Comparison of ENCODE assay signal across 7 mouse cellular contexts in the genomic region with DNA sequence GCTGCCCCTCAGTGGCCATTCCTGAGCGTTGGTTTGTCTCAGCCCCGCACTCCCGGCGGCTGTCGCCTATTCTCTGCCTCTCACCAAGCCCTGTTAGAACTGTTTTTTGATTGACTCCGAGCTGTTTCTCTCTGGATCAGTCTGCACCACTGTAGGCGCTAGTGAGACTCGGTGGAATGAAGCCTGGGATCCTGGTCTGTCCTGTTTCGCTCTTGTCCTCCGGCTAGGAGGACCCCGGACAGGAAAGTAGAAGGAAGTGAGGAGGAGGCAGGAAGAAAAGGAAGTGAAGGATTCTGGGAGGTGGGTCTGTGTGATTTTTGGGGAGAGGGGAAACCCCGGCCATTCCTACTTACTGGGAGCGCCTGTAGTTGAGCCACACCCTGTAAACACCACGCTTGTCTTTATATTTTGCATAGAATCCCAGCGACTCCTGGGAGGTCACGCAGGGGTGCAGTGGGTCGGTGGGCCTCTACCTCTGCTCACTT. TPM values are rescaled to one million over a fixed set of nuclear protein-coding genes. Genes with fewer than 3 reads are reported as not detected.
DNase-seq lines count a peak whose midpoint lies in the region; ATAC-seq and TF ChIP-seq lines count a peak whose summit lies in the region.

No protein-coding gene starts in this region.

- no peak for DNase-seq in ES-E14 (ENCODE audit: low read depth, low spot score)
- DNase-seq in kidney, postnatal 10 days = peak; percentile 72

- no peak for ATAC-seq in heart, embryonic 14.5 days (ENCODE audit: insufficient number of reproducible peaks, insufficient read depth, low FRiP score, low read depth)
- peak; percentile 38; the same call in 1 of the 2 replicates for ATAC-seq in stomach, embryonic 16.5 days (ENCODE audit: insufficient read depth, low FRiP score)

- no peaks in the 10 kb centered on the region for H3K36me3 ChIP-seq in C2C12 (ENCODE audit: control insufficient read depth, insufficient read depth)
- peaks cover 3% of the 10 kb centered on the region; the same call in 1 of the 2 replicates for H3K36me3 ChIP-seq in ES-E14 (ENCODE audit: control insufficient read depth, insufficient read depth, low read length, poor library complexity, severe bottlenecking)
- peaks cover 21% of the 10 kb centered on the region for H3K36me3 ChIP-seq in heart, embryonic 14.5 days (ENCODE audit: control insufficient read depth, insufficient read depth, low read length)
- no peaks in the 10 kb centered on the region for H3K36me3 ChIP-seq in macrophage (ENCODE audit: inconsistent target)
- peaks cover 5% of the 10 kb centered on the region for H3K36me3 ChIP-seq in stomach, embryonic 16.5 days (ENCODE audit: control insufficient read depth, insufficient read depth, low read length)

- peak overlapping the region; percentile 82 for H3ac ChIP-seq in C2C12 (ENCODE audit: control insufficient read depth, insufficient read length, low read depth)

- TF ChIP-seq CTCF in C2C12 (IDR thresholded peaks at IDR 0.05; ENCODE audit: control insufficient read depth, insufficient read depth, insufficient read length) = no peak
- TF ChIP-seq CTCF in cortical plate, adult 2 months (IDR thresholded peaks at IDR 0.05; ENCODE audit: extremely low read depth, insufficient read depth, low read length) = peak; percentile 13; the same call in 1 of the 2 replicates

- H3K9ac ChIP-seq in ES-E14 (ENCODE audit: insufficient read depth, low read depth, low read length, poor library complexity, severe bottlenecking) = peak overlapping the region; percentile 62
- peak overlapping the region; percentile 84 for H3K9ac ChIP-seq in heart, embryonic 14.5 days (ENCODE audit: low read length)
- H3K9ac ChIP-seq in stomach, embryonic 16.5 days (ENCODE audit: low read length) = peak overlapping the region; percentile 71

- no peaks in the 10 kb centered on the region for H3K27me3 ChIP-seq in C2C12 (ENCODE audit: control insufficient read depth, insufficient read depth, insufficient read length)
- H3K27me3 ChIP-seq in heart, embryonic 14.5 days (ENCODE audit: control insufficient read depth, insufficient read depth, low read length) = peaks cover 12% of the 10 kb centered on the region
- H3K27me3 ChIP-seq in stomach, embryonic 16.5 days (ENCODE audit: control insufficient read depth, insufficient read depth, low read length) = peaks cover 7% of the 10 kb centered on the region

- no peaks in the 10 kb centered on the region for H3K9me3 ChIP-seq in ES-E14 (ENCODE audit: control insufficient read depth, insufficient read depth, low read depth, low read length)
- H3K9me3 ChIP-seq in heart, embryonic 14.5 days (ENCODE audit: control insufficient read depth, low read length) = no peaks in the 10 kb centered on the region
- H3K9me3 ChIP-seq in stomach, embryonic 16.5 days (replicated peaks; ENCODE audit: control insufficient read depth, low read length) = no peaks in the 10 kb centered on the region

- no peak for TF ChIP-seq POLR2A in cortical plate, adult 2 months (IDR thresholded peaks at IDR 0.05; ENCODE audit: extremely low read depth, insufficient read depth, low read length)

- peak overlapping the region; percentile 37; the same call in 1 of the 2 replicates for H3K27ac ChIP-seq in ES-E14 (ENCODE audit: insufficient read depth, low read depth, low read length, poor library complexity, severe bottlenecking)
- H3K27ac ChIP-seq in cortical plate, adult 2 months (ENCODE audit: insufficient read depth, low read length) = no peak overlapping the region
- H3K27ac ChIP-seq in heart, embryonic 14.5 days (replicated peaks in 1 of 2; ENCODE audit: control insufficient read depth in 1 of 2, insufficient read depth in 1 of 2, low read depth in 2 of 2, low read length in 2 of 2) = peak overlapping the region; percentile 59 to 78
- H3K27ac ChIP-seq in macrophage = peak overlapping the region; percentile 77
- peak overlapping the region; percentile 92 for H3K27ac ChIP-seq in stomach, embryonic 16.5 days (ENCODE audit: low read length)

- H3K4me3 ChIP-seq in C2C12 (ENCODE audit: insufficient read depth, poor library complexity, severe bottlenecking) (peak overlapping the region; percentile 69), ES-E14 (ENCODE audit: insufficient read depth in 1 of 2, low read depth in 1 of 2, low read length in 2 of 2, poor library complexity in 1 of 2, severe bottlenecking in 1 of 2) (peak overlapping the region; percentile 65 to 87), macrophage (ENCODE audit: inconsistent target) (peak overlapping the region; percentile 60)
- peak overlapping the region; percentile 40 for H3K4me3 ChIP-seq in cortical plate, adult 2 months (ENCODE audit: insufficient read depth, low read length)
- H3K4me3 ChIP-seq in heart, embryonic 14.5 days (ENCODE audit: control insufficient read depth in 1 of 2, insufficient read depth in 1 of 2, low read depth in 1 of 2, low read length in 2 of 2) = peak overlapping the region; percentile 83 to 92
- H3K4me3 ChIP-seq in stomach, embryonic 16.5 days (replicated peaks; ENCODE audit: low read length) = peak overlapping the region; percentile 85

- in situ Hi-C loops in ES-E14 (cut with MboI; ENCODE audit: low sequenced_read_pairs in 2 of 2, unreplicated experiment in 2 of 2) = no loop called here

- H3K79me2 ChIP-seq in C2C12 (ENCODE audit: control insufficient read depth, insufficient read depth) (peaks cover 21% of the 10 kb centered on the region), macrophage (ENCODE audit: inconsistent target) (peaks cover 18% of the 10 kb centered on the region; the same call in 1 of the 2 replicates)

- WGBS in heart, embryonic 14.5 days = under 1% methylated on average over 17 of the region's 17 CpGs
- WGBS in macrophage (ENCODE audit: missing documents) = 0% methylated on average over 17 of the region's 17 CpGs
- under 1% methylated on average over 17 of the region's 17 CpGs for WGBS in stomach, embryonic 16.5 days

- peaks cover 8% of the 10 kb centered on the region for H3K79me3 ChIP-seq in C2C12 (ENCODE audit: low read depth)

- H3K4me1 ChIP-seq in ES-E14 (ENCODE audit: control insufficient read depth in 2 of 2, insufficient read depth in 2 of 2, low read length in 2 of 2, poor library complexity in 1 of 2) = peaks cover 4 to 20% of the 10 kb centered on the region in 2 experiments; a peak in 3 of 4 replicates
- 0 out of 2 replicates have a peak, but pooled peaks cover 2% of the 10 kb centered on the region for H3K4me1 ChIP-seq in cortical plate, adult 2 months (ENCODE audit: control insufficient read depth, insufficient read depth, low read length)
- peaks cover 21 to 32% of the 10 kb centered on the region in 2 experiments for H3K4me1 ChIP-seq in heart, embryonic 14.5 days (ENCODE audit: control insufficient read depth in 2 of 2, insufficient read depth in 2 of 2, low read length in 2 of 2)
- H3K4me1 ChIP-seq in stomach, embryonic 16.5 days (ENCODE audit: control insufficient read depth, insufficient read depth, low read length) = peaks cover 22% of the 10 kb centered on the region

- peak overlapping the region; percentile 66 for H3K4me2 ChIP-seq in heart, embryonic 14.5 days (ENCODE audit: low read length)
- peak overlapping the region; percentile 91 for H3K4me2 ChIP-seq in stomach, embryonic 16.5 days (ENCODE audit: low read depth, low read length)

TF ChIP-seq in C2C12, 6 proteins besides CTCF, POLR2A, EP300 and RAD21:
- TF ChIP-seq MYOG (IDR thresholded peaks at IDR 0.05; ENCODE audit: control insufficient read depth, extremely low read depth, insufficient read length) = no peak
- TF ChIP-seq CEBPB (IDR thresholded peaks at IDR 0.05; ENCODE audit: low read depth) = no peak
- no peak for TF ChIP-seq FOSL1 (IDR thresholded peaks at IDR 0.05; ENCODE audit: insufficient read depth, low read length, poor library complexity, severe bottlenecking)
- TF ChIP-seq MAX (IDR thresholded peaks at IDR 0.05) = no peak
- TF ChIP-seq USF1 (IDR thresholded peaks at IDR 0.05; ENCODE audit: low read depth) = no peak
- no peak for TF ChIP-seq MYOD1 (IDR thresholded peaks at IDR 0.05; ENCODE audit: control insufficient read depth, insufficient read length, low read depth)

TF ChIP-seq in ES-E14, 5 proteins besides CTCF, POLR2A, EP300 and RAD21:
- TF ChIP-seq CHD2 (IDR thresholded peaks at IDR 0.05; ENCODE audit: low read depth, low read length) (no peak), MAFK (IDR thresholded peaks at IDR 0.05; ENCODE audit: insufficient read depth, low read depth, low read length) (no peak), ZNF384 (IDR thresholded peaks at IDR 0.05; ENCODE audit: low read depth, low read length) (no peak), HCFC1 (IDR thresholded peaks at IDR 0.05; ENCODE audit: borderline replicate concordance, insufficient read depth, low read length) (no peak), ZC3H11A (IDR thresholded peaks at IDR 0.05; ENCODE audit: borderline replicate concordance, low read depth, low read length) (no peak)

RNA-seq across cellular contexts. Expression of a gene that starts 0.7 kb away (rescaled TPM):
- polyA plus RNA-seq in C2C12 (2012; fragmentation: generic; extraction: Trizol) (12.9 TPM), macrophage (2018) (0.86 to 5.2 TPM (median 3.8 TPM) in 3 replicates)
- total RNA-seq in ES-E14 (2012; rRNA removed) = 13.4 and 13.6 TPM in 2 replicates
- 12.9 and 13.2 TPM in 2 replicates for polyA plus RNA-seq in cortical plate, adult 2 months (2012; rRNA removed)
- polyA plus RNA-seq in heart, embryonic 14.5 days (2014; fragmentation: Nextera tagmentation; extraction: Ambion mirVana) = 10.8 and 11.5 TPM in 2 replicates
- 10 to 100 TPM in 6 of 26 experiments, 1 to 10 TPM in 20; 2.0 to 20.7 (median 7.2) TPM for total RNA-seq in macrophage (2018; cell fraction: chromatin; rRNA removed)
- 1 to 10 TPM; 1.7 to 6.5 (median 3.9) TPM for total RNA-seq in macrophage (2018; cell fraction: cytosol; rRNA removed)
- total RNA-seq in macrophage (2018; cell fraction: nucleus; rRNA removed) = 10 to 100 TPM in 4 of 26 experiments, 1 to 10 TPM in 22; 2.3 to 11.9 (median 6.9) TPM
- 16.9 and 17.4 TPM in 2 replicates for polyA plus RNA-seq in stomach, embryonic 16.5 days (2015; fragmentation: Nextera tagmentation; extraction: Ambion mirVana)

RNA-seq across cellular contexts. Expression of a gene that starts 10.6 kb away (rescaled TPM):
- polyA plus RNA-seq in C2C12 (2012; fragmentation: generic; extraction: Trizol) (46.2 TPM), macrophage (2018) (36.0 to 49.5 TPM (median 47.2 TPM) in 3 replicates)
- total RNA-seq in ES-E14 (2012; rRNA removed) = 9.1 and 10.5 TPM in 2 replicates
- 19.4 and 19.6 TPM in 2 replicates for polyA plus RNA-seq in cortical plate, adult 2 months (2012; rRNA removed)
- polyA plus RNA-seq in heart, embryonic 14.5 days (2014; fragmentation: Nextera tagmentation; extraction: Ambion mirVana) = 16.5 and 18.1 TPM in 2 replicates
- total RNA-seq in macrophage (2018; cell fraction: chromatin; rRNA removed) = 100 to 1,000 TPM in 1 of 26 experiments, 10 to 100 TPM in 25; 32.2 to 111 (median 70.7) TPM
- 10 to 100 TPM; 29.7 to 65.3 (median 45.4) TPM for total RNA-seq in macrophage (2018; cell fraction: cytosol; rRNA removed)
- total RNA-seq in macrophage (2018; cell fraction: nucleus; rRNA removed) = 100 to 1,000 TPM in 4 of 26 experiments, 10 to 100 TPM in 22; 39.5 to 128 (median 64.9) TPM
- 8.3 and 8.8 TPM in 2 replicates for polyA plus RNA-seq in stomach, embryonic 16.5 days (2015; fragmentation: Nextera tagmentation; extraction: Ambion mirVana)
